Mouse (Mus musculus) myocyte (in vitro differentiated cells): ENCODE data around the gene Plxna2.

ENCODE experiments used
- POLR2A ChIP-seq: IDR thresholded peaks from one replicate; pipeline ENCODE4 v1.6.1; 2011; ENCODE audit warnings: low read depth, mild to moderate bottlenecking, control low read depth, moderate library complexity; ENCODE audit not compliant: insufficient read length
- POLR2AphosphoS2 ChIP-seq: IDR thresholded peaks from one replicate; pipeline ENCODE4 v1.6.1; 2011; ENCODE audit warnings: low read depth, control low read depth; ENCODE audit not compliant: insufficient read length

GRCm38 (mm10) chr1:194660426-194661119, 42.6 kb downstream of the Plxna2 start:
- TF ChIP-seq POLR2A, result no peak
- no peak for TF ChIP-seq POLR2AphosphoS2
